Mouse (Mus musculus) heart, postnatal 4 days (tissue): ENCODE results near the gene Col4a1. TPM values are rescaled to one million over a fixed set of nuclear protein-coding genes. Genes with fewer than 3 reads are reported as not detected.

Experiments used
- DNase-seq: peaks from one replicate; pipeline ENCODE4 v3.0.0; 2021
- total RNA-seq, 2 experiments: library from RNA; stranded (reverse); gene quantifications; 2 replicates each; pipeline ENCODE4 v1.2.3; 2021

The Col4a1 gene
- total RNA-seq, 2 experiments from 2014 or later: 1,026 to 1,084 TPM

DNA sequence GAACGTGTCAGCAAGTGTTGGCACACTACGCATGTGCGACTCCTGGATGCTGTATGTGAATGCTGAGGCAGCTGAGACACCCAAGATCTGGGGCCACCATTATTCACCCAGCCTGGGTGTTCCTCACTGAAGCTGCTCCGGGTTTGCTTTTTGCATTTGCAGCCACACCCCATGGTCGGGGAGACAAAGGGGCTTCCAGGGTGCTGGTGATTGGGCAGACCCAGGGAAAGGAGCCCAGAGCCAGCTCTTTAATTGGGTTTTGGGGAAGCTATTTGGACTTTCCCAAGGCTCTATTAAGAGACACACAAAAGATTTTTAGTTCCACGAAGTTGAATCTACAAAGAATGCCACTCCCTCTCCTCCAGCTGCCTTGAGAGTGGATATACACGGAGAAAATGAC, 85.2 kb downstream of the Col4a1 start:
- DNase-seq: no peak

DNA sequence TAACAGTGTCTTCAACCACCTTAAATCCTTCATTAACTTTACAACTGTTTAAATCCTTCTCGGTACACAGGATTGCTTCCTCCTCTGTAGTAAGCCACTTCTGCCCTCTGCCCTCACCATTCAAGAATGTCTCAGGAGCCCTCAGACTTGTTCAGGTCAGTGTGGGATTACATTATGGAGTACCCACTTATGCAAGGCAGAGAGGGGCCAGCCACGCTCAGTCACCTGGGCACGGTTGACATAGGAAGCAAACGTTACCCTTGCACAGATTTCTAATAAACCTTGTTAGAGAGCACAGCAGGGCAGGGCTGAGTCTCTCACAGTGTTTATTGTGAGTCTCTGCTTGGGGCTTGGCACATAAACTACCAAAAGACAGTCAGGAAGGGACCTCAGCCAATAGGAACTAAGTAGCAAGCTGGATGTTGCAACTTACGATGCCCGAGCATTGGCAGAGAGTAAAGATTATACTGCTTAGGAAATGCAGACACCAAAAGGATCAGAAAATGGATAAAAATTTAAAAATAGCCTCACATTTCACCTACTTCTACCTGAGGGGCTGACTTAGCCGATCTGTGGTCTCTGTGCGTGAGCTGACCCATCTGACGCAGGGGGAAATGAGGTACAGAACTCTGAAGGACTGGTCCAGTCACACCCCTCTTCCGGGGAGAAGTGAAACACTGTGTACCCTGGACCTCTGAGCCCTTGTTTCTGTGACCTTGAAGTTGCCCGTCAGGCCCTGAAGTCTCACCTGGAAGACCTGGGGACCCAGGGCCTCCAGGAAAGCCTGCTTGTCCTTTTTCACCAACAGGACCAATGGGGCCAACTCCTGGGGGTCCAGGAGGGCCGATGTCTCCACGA, 86.8 kb downstream of the Col4a1 start:
- DNase-seq: no peak

DNA sequence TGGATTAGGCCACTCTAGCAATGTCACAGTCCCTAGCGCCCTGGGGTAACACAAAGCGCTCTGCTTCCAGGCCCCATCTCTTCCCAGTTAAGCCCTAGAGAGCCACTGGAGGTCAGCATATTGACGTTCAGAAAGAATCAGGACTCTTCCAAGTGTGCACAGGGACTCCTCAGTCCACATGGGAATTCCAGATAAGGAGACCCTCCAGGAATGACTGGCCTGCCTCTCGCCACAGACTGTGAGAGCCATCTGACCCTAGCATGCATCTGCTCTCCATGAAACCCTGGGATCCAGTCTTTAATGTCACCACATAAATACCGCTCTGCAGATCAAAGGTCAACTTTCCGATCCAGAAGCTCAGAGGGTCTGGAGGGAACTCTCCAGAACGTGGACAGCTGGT, 88.4 kb downstream of the Col4a1 start:
- DNase-seq: no peak

DNA sequence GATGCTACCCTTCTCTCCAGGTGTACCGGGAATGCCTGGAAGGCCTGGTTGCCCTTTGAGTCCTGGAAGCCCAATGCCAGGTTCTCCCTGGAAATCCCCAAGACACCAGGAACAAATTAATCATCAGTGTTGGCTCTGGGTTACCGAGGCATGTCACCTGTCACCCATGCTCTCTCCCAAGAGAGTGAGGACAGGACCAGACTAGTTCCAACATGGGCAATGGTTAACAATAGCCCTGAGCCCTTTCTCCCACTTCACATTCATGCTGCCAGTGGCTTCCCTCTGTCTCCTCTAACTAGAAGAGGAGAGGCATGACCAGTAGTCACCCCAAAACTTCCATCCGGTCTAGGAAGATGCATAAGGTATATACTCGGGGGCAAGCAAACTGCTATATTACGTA, 91.3 kb downstream of the Col4a1 start:
- DNase-seq: no peak

DNA sequence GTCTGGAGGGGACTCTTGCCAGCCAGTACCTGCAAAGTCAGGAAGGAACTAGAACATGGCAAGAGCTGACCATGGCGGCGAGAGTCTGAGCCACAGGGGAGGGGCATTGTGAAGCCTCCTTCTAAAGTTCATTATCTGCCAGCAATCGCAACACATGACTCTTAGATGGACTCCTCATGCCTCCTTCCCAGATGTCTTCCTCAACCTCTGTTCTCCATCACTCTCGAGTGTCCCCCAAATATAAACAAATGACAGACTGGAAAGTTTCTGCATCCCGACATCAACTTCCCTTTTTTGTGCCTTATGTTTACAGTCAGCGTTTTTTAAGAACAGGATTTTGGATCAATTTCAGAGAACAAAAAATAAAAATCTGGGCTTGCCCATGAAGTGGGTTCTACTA, 93.3 kb downstream of the Col4a1 start:
- no peak for DNase-seq

DNA sequence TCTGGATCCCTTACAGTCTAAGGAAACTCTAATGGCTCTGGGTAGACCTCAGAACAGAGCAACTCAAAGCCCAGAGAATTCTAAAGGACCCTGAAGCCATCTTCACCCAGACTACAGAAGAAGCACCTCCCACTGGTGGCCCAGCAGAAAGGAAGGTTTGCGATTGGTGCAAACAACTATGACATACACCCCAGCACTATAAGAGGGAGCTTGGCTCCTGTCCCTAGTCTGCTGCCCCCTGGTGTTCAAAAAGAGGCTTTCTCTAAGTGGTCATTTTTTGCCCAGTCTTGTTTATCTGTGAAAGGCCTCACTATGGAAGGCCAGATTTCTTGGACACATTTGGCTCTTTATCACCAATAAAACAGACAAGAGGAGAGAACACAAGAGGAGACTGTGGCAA, 97.4 kb downstream of the Col4a1 start:
- peak; percentile 71 for DNase-seq

DNA sequence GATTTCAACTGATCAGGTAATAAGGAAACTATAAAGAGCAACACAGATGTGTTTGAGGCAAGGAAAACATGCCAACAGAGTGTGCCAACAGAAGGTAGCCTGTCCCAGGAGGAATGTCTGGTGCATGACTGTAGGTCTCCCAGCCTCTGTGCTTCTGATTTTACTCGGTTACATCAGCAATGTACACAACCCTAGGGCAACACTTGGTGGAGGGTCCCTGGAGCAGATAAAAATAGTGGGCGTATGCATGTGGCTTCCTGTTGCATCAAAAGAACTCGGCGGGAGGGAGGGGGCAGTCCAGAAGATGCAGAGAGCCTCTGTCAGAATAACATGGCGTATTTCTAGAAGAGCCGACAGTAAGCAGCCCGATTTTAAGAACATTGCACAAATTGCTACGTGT, 106.1 kb downstream of the Col4a1 start:
- no peak for DNase-seq

DNA sequence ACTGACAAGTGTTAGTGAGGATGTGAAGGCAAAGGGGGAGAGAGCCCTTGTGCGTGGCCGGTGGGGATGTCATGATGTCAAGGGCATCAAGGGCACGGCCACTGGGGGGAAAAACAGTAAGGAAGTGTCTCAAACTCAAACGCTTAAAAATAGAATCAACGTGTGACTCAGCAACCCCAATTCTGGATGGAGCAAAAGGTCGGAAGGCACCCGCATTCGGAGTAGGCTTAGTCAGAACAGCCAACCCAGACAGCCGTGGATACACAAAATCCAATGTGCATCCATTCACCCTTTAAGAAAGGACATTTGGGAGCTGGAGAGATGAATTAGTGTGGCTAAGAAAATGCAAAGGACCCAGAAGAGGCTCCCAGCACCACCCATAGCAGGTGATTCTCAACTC, 107.1 kb downstream of the Col4a1 start:
- no peak for DNase-seq

DNA sequence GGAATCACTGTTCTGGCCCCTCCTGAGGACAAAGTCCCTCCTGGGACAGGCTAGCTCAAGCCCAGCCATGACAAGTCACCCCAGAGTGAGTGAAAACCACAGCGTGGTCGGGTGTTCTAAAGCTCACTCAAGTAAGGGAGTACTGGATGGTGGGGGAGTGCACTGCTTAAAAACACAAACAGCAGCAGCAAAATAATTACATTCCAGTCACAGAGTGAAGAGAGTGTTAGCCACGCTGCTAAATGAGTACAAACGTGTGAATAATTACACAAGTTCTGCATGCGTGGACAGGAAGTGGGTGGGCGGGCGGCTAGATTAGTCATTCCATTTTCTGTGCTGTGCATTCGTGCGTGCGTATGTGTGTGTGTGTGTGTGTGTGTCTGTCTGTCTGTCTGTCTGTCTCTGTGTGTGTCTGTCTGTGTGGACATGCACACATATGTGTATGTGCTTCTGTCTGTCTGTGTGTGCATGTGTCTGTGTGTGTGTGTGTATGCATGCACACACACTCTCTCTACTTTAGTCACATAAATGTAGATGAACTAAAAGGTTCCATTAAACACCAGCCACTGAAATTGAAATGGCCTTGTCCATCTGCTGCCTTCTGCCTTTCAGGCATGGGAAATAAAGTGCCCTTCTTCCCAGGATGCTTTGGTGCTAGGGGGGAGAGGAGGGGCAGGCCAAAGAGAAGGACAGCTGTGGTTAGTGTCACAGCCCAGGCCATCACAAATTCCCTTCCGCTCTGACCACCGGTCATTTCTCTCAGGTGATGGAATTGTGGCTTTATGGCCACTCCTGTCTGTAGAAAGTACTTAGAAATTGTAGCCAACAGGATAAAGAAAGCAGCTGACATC, 109.1 kb downstream of the Col4a1 start:
- DNase-seq: no peak

DNA sequence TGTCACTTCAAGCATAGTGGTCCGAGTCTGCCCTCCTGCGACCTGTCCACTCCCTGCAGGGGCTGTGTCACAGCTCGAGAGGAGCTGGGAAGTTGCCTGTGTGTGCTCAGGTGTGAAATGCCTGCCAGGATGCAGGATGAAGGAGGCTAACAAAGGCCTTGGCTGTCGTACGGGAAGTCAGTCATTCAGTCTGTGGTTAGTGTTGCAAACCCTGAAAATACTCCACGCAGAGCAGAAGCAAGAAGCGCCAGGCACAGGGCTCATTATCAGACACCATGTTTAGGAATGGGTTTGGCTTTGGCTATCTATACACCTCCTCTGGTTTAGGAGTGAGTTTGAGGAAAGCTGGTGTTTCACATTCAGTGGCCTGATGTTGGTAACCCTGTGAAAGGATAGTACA, 114.0 kb downstream of the Col4a1 start:
- DNase-seq: no peak

DNA sequence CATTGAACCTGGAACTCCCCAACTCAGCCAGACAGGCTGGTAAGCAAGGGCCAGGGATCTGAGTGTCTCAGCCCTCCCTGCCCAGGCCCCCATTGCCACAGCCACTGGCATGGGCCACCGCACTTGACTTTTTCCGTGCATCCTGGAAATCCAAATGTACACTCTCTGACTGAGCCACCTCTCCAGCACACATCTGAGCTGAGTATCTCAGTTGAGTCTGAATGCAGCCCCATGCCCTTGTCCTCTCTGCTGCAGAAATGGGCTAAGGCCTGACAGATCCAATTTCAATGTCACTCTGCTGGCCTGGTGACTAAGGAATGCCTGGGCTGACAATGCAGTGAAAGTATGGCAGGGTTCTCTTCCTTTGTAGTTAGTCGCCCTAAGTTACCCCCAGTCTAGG, 114.6 kb downstream of the Col4a1 start:
- no peak for DNase-seq

DNA sequence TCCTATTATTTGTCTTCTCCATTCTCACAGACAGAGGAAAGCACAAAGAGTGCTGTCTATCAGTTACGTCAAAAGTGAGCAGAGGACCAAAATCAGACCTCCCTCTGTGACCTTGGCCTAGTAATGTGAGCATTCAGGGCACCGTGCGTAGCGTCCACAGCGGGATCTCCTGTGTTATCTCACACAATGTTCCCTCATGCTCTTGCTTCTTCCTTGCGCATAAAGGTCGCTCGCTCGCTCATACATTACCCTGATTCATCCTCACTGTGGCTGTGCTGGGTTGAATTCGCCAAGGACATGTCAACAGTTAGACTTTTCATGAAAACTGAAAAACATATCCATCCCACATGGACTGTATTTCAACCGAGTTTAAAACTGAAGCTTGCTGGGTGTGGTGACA, 115.4 kb downstream of the Col4a1 start:
- no peak for DNase-seq

DNA sequence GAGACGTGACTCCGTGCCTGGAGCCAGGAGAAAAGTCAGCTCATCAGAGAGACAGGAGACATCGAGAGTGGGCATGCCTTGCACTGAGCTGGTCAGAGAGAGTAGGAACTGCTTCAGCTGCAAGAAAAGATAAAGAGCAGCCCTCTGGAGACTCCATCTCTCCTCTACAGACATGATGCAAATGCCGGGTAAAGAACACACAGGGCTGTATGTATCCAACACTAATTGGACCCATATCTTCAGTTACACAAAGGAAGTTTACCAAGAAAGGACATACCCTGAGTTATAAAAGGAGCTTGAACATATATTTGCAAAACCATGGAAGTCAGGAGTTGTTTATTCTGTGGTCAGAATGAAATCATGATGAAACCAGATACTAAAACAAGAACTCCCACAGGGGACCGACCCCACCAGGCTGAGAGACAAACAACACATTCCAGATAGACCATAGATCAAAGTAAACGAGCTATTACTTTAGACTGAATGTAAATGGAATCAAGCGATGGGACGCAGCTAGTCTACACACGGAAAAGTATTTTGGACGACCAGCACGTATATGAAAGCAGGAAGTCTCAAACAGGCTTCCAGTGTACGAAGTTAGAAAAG, 119.8 kb downstream of the Col4a1 start:
- no peak for DNase-seq

DNA sequence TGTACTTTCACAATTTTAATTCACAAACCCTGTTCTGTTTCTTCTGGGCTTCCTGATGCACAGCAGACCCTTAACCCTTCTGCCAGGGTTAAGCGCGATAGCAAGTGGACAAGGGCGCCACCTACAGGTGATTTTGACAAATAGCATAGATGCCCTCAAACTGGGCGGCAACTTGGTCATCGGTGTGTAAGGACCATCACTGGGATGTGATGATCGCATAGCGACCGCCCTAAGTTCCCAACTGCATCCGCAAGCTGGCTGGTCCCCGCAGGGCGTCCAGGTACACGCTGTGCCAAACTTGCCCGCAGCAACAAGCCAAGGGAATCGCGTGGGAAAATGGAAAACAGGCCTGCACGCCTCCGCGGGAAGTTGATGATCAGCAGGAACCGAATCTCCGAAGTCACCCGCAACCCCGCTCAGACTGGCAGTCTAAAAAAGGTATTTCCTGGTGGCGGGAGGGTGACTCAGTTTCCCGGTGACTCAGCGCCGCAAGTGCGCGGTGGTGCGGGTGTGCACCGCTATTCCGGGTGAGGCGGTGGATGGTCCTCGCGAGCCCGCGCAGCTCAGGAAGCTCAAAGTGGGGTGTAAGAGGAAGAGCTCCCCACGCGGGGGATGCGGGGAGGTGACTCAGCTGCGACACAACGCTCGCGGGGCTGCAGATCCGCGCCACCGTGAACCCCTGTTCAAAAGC, 124.9 kb downstream of the Col4a1 start:
- peak; percentile 85 for DNase-seq

DNA sequence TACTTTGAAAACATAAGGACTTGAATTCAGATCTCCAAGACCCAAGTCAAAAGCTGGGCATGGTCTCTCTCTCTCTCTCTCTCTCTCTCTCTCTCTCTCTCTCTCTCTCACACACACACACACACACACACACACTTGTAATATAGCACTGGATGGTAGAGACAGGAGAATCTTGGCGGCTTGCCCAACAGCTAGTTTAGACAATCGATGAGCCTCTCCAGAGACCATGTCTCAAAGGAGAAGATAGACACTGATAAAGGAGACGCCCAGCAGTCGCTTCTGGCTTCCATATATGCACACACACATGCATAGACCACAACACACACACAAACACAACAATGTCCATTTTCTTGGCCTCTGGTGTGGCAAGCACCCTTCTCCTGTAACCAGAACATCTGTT, 126.2 kb downstream of the Col4a1 start:
- peak; percentile 29 for DNase-seq

DNA sequence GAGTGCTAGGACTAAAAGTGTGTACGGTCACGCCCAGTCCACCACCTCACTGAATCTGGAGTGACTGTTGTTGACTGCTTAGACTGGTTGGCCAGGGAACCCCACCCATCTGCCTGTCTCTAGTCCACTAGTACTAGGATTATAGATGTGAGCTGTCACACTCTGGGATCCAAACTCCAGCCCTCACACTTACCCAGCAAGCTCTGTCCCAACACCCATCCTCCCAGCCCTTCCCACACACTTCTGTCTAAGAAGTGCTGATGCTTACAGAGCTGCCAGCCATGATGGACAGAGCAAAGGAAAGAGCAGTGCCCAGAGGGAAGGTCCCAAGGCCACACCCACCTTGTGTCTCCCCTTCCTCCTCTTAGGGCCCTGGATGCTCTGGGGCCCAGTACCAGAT, 127.0 kb downstream of the Col4a1 start:
- DNase-seq: no peak

DNA sequence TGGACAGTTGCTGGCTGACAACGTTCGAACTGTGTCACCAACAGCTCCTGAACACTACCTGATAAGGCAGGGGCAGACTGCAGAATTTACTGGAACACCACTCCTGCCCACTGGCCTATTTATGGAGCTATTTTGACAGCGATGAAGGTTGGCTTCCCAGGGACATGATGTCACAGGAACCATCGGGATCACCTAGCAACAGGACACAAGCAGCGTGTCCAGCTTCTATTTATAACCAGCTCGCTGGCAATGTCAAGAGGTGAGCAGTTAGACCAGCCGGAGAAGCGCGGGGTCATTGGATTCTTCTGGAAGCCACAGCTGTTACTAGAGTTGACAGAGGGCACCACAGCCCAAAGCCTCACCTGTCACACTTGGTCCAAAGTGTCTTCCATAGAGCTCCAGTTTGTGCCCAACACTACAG, 129.0 kb downstream of the Col4a1 start:
- peak; percentile 74 for DNase-seq

DNA sequence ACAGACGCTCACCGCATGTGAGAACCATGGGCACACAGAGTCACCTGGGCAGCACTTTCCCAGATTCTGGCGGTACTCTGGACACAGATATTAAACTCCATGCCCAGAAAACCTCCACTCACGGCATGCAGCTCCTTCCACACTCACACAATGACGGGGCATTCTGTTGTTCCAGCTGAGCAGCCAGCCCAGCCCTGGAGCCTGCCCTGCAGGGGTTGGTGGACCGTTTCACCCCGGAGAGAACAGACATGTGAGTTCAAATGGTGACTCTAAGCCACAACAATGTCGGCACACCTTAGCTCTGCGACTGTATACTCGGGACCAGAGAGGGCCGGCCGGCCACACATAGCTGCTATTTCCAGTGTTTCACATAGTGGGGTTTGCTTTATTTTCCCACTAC, 130.0 kb downstream of the Col4a1 start:
- DNase-seq: no peak

DNA sequence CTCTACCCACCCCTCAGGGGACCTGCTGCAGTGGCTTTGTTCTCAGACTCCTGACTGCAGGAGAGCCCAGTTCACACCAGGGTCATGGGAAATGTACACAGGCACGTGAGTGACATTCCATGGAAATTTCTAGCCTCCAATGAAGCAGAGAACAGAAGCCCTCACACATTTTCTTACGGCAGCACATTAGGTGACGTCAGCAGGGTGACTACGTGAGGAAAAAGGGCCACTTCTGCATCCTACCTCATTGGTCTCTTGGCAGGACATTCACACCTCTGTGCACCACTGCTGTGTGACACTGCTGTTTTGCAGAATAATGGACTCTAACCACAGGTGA, 130.5 kb downstream of the Col4a1 start:
- no peak for DNase-seq

DNA sequence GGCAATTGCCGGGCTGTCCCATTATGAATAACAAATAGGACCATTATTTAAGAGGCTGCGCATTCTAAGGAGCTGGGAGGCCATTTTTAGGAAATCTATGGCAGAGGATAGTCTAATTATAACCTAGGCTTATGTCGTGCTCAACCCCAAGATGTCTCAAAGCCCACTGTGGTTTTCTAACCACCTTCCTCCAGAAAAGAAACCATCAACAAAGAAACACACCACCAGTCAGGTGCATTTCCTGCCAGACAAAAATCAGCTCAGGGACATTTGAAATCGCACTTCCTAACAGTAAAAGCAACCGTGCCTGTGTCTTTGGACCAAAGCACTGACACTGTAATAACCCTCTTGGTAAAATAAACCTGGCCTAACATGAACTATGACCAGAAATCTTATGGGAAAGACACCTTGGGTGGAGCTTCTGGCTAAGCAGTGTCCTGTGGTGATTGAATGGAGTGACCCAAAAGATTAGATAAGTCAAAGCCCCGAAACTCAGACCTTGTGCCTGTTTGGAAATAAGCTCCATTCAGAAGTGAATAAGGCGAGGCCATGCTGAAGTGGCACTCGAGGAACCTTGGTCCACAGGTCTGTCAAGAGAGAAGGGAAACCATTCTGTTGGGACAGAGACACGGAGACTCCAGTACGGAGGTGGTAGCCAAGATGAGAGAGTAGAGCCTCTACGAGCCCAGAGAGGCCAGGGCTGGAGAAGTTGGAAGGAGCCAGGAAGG, 131.0 kb downstream of the Col4a1 start:
- no peak for DNase-seq

DNA sequence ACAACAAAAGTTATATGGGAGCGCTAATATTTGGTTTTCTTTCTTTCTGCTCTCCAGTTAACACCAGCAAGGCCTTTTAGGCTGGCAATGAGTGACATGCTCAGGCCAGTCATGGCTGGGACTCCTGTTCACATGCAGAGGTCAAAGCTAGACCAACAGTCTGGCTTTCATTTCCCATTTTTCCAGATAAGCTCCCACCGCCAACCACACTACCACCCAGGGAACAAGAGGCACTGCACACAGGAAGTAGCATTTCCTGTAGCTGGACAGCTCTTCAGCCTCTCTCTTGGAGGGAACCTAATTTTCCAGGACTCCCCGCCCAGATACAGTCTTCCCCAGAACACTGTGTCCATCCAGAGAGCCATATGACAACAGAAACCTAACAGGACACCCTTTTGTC, 132.8 kb downstream of the Col4a1 start:
- no peak for DNase-seq

DNA sequence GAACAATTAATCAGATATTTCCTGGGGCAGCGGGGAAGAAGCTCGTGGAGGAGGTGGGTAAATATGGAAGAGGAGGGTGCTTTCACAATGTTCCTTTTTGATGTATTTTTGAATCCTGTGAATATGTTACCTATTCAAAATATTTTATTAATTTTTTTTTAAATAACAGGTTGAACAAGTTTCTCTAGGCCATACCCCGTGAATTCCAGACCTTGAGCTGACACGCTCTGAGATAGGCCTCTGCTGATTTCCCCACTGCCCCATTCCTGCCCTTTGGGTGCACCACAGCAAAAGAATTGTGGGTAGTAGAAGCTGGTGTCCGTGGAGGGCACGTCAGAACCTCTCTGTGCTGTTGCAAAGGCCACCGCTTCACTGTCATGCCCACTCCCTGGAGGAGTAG, 136.2 kb downstream of the Col4a1 start:
- no peak for DNase-seq
